8 mouse cellular contexts compared by ENCODE assay signal in the genomic region with DNA sequence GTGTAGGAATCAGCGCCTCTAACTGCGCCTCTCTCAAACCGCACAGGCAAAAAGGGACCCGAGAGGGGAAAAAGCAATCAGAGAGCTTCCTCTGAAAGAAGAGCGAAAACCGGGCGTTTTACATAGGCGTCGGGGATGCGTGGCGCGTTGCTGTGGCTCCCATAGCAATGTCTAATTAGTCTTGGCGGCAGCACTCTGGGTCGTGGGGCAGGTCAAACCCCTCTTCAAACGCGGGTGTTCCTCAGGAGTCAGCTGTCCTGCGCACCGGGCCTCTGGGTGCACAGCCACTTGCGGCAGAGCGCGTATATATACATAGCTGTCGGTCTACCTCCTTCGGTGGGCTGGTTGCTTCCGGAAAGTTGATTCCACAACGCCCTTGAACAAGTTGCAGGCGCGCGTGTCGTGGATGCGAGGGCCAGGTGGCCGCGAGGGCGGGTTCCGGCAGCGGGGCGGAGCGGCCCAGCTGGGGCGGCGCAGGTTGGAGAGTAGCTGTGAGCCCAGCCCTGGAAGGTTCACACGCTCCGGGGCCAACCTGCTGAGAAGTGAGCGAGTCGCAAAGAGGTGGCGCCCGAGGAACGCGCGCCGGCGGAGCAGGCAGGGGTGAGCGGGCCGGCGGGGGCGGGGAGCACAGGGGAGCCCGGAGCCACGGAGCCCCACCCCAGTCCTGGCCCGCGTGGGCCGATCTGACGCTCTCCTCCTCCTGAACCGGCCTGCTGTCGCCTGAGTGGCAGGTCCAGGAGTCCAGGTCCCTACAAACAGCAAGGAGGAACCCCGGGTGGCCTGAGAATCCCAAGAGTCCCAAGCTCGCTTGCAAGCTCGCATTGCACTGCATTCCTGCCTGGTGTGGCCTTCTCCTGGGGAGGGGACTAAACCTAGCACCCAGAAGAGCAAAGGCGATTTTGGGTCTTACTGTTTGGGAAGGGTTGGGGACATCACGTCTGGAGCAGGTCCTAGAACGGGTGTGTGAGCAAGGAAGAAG. TPM values are rescaled to one million over a fixed set of nuclear protein-coding genes. Genes with fewer than 3 reads are reported as not detected.
DNase-seq lines count a peak whose midpoint lies in the region; ATAC-seq and TF ChIP-seq lines count a peak whose summit lies in the region.

A gene (minus strand): TSS at position 597 of the 979 bp plus-strand sequence.

- H3K9ac ChIP-seq in hindbrain, postnatal 0 days (replicated peaks; ENCODE audit: low read length), result peak within 1 kb of the TSS; percentile 25; the same call in 1 of the 2 replicates

- peak within 1 kb of the TSS; percentile 42 for H3K4me3 ChIP-seq in hindbrain, postnatal 0 days (ENCODE audit: low read length)

- no peaks in the 10 kb centered on the region for H3K9me3 ChIP-seq in hindbrain, postnatal 0 days (ENCODE audit: low read length)

- peak; percentile 80 for DNase-seq in ZHBTc4 (ENCODE audit: low read depth, low spot score)
- peak; percentile 82 for DNase-seq in gastrocnemius, postnatal 14 days
- peak; percentile 50 for DNase-seq in hindbrain, postnatal 0 days (ENCODE audit: low spot score)
- DNase-seq in left cerebral cortex, postnatal 36 days (ENCODE audit: low spot score in 2 of 2), result peak; percentile 35 to 41
- DNase-seq in right cerebral cortex, postnatal 4 days, result peak; percentile 46
- no peak for DNase-seq in spleen, postnatal 14 days (ENCODE audit: low spot score in 2 of 2)

- intact Hi-C loops in gastrocnemius, postnatal 14 days (cut with DNase I; ENCODE audit: low total_unique reads), result no loop called here
- intact Hi-C loops in left cerebral cortex, postnatal 36 days (cut with DNase I), result loop anchor here (10.0 kb wide), 1 partner anchor 551 kb away; no protein-coding TSS in a partner anchor

- TF ChIP-seq CTCF in hindbrain, postnatal 0 days (IDR thresholded peaks at IDR 0.05; ENCODE audit: low read depth), result peak; percentile 25; the same call in 1 of the 2 replicates

- under 1% methylated on average over 64 of the region's 68 CpGs for WGBS in hindbrain, postnatal 0 days

- no peaks in the 10 kb centered on the region for H3K4me1 ChIP-seq in hindbrain, postnatal 0 days (ENCODE audit: insufficient read depth, low read length)

- H3K27ac ChIP-seq in hindbrain, postnatal 0 days, result no peak within 1 kb of the TSS

- ATAC-seq in common myeloid progenitor, adult 5-6 weeks (replicated peaks; ENCODE audit: low read depth, poor library complexity, severe bottlenecking), result peak; percentile 45
- ATAC-seq in hindbrain, postnatal 0 days, result peak; percentile 80
- peak; percentile 48 for ATAC-seq in megakaryocyte-erythroid progenitor cell, adult 5-6 weeks (replicated peaks; ENCODE audit: low FRiP score, low TSS enrichment, poor library complexity, severe bottlenecking)

- H3K36me3 ChIP-seq in hindbrain, postnatal 0 days (ENCODE audit: insufficient read depth, low read length), result no peaks in the 10 kb centered on the region

- peak within 1 kb of the TSS; percentile 78 for H3K4me2 ChIP-seq in hindbrain, postnatal 0 days (ENCODE audit: low read depth, low read length)

- H3K27me3 ChIP-seq in hindbrain, postnatal 0 days (ENCODE audit: insufficient read depth, low read length), result peaks cover 22% of the 10 kb centered on the region; the same call in 1 of the 2 replicates

RNA-seq across cellular contexts. Expression of the gene that starts here (rescaled TPM):
- total RNA-seq in common myeloid progenitor, adult 5-6 weeks (2017), result not detected in 2 replicates
- 1 to 10 TPM in 1 of 2 experiments, under 1 TPM in 1; 0.33 to 3.3 TPM for total RNA-seq in gastrocnemius, postnatal 14 days (2021)
- total RNA-seq in hindbrain, postnatal 0 days (2014; rRNA removed), result 3.2 and 6.1 TPM in 2 replicates
- polyA plus RNA-seq in hindbrain, postnatal 0 days (2015; fragmentation: Nextera tagmentation; extraction: Ambion mirVana), result 4.5 and 4.8 TPM in 2 replicates
- 1 to 10 TPM; 4.9 TPM for total RNA-seq in left cerebral cortex, postnatal 36 days (2021)
- not detected in 2 replicates for total RNA-seq in megakaryocyte-erythroid progenitor cell, adult 5-6 weeks (2014; fragmentation: Nextera tagmentation)
- not detected in 2 replicates for total RNA-seq in megakaryocyte-erythroid progenitor cell, adult 5-6 weeks (2017)

Comparison
In these comparisons a context has a peak if more than half of its experiments do, and no peak if none do; other contexts are left out.
1. Peak in ATAC-seq in common myeloid progenitor, adult 5-6 weeks; RNA of the gene not detected or under 1 TPM.
2. Peak in ATAC-seq in megakaryocyte-erythroid progenitor cell, adult 5-6 weeks; RNA of the gene not detected or under 1 TPM.
3. DNase-seq: peak in ZHBTc4 (single experiment), gastrocnemius, postnatal 14 days (single experiment), hindbrain, postnatal 0 days (single experiment), left cerebral cortex, postnatal 36 days (2 of 2) and right cerebral cortex, postnatal 4 days (single experiment); none in spleen, postnatal 14 days (0 of 2).
4. Peak in every context shown above with its lines, with median percentiles within 50 percentile points of each other: ATAC-seq.